Mouse (Mus musculus): Measurements from ENCODE around the gene Tnfrsf23. TPM values are rescaled to one million over a fixed set of nuclear protein-coding genes. Genes with fewer than 3 reads are reported as not detected.

The Tnfrsf23 gene
- 3.3 and 4.0 TPM in 2 replicates for total RNA-seq (2015; ENCODE audit: low replicate concordance)
- total RNA-seq (2017; ENCODE audit: low replicate concordance): 0.28 TPM in 1 of 2 replicates, not detected in the other

- peak; percentile 80 for ATAC-seq (replicated peaks; ENCODE audit: low FRiP score, poor library complexity, severe bottlenecking)
These were observed at the start of gene Tnfrsf23 for GRCm38 (mm10) chr7:143685359-143686067. TSS of gene Tnfrsf23 (minus strand) at chr7:143685872.

- ATAC-seq (replicated peaks; ENCODE audit: low FRiP score, poor library complexity, severe bottlenecking): no peak
These were observed 48.1 kb upstream of the Tnfrsf23 start for GRCm38 (mm10) chr7:143733746-143734145.

- ATAC-seq (replicated peaks; ENCODE audit: low FRiP score, poor library complexity, severe bottlenecking): no peak
These were observed 44.2 kb upstream of the Tnfrsf23 start for GRCm38 (mm10) chr7:143729886-143730285.

- ATAC-seq (replicated peaks; ENCODE audit: low FRiP score, poor library complexity, severe bottlenecking): no peak
These were observed 40.7 kb upstream of the Tnfrsf23 start for GRCm38 (mm10) chr7:143726396-143726795.

- no peak for ATAC-seq (replicated peaks; ENCODE audit: low FRiP score, poor library complexity, severe bottlenecking)
These were observed 38.2 kb upstream of the Tnfrsf23 start for GRCm38 (mm10) chr7:143723841-143724240.

- no peak for ATAC-seq (replicated peaks; ENCODE audit: low FRiP score, poor library complexity, severe bottlenecking)
These were observed 37.0 kb upstream of the Tnfrsf23 start for GRCm38 (mm10) chr7:143722646-143723045.

GRCm38 (mm10) chr7:143717811-143718210 lies 32.1 kb upstream of the Tnfrsf23 start:
- ATAC-seq (replicated peaks; ENCODE audit: low FRiP score, poor library complexity, severe bottlenecking): no peak

- no peak for ATAC-seq (replicated peaks; ENCODE audit: low FRiP score, poor library complexity, severe bottlenecking)
These were observed 27.7 kb upstream of the Tnfrsf23 start for GRCm38 (mm10) chr7:143713421-143713820.

GRCm38 (mm10) chr7:143712771-143713348 lies 27.2 kb upstream of the Tnfrsf23 start:
- no peak for ATAC-seq (replicated peaks; ENCODE audit: low FRiP score, poor library complexity, severe bottlenecking)

GRCm38 (mm10) chr7:143712023-143712422 lies 26.4 kb upstream of the Tnfrsf23 start:
- ATAC-seq (replicated peaks; ENCODE audit: low FRiP score, poor library complexity, severe bottlenecking): no peak

GRCm38 (mm10) chr7:143711381-143711780 lies 25.7 kb upstream of the Tnfrsf23 start:
- no peak for ATAC-seq (replicated peaks; ENCODE audit: low FRiP score, poor library complexity, severe bottlenecking)

GRCm38 (mm10) chr7:143709395-143709794 lies 23.7 kb upstream of the Tnfrsf23 start:
- ATAC-seq (replicated peaks; ENCODE audit: low FRiP score, poor library complexity, severe bottlenecking): no peak

GRCm38 (mm10) chr7:143706697-143707438 lies 21.2 kb upstream of the Tnfrsf23 start:
- peak; percentile 62 for ATAC-seq (replicated peaks; ENCODE audit: low FRiP score, poor library complexity, severe bottlenecking)

- ATAC-seq (replicated peaks; ENCODE audit: low FRiP score, poor library complexity, severe bottlenecking): no peak
These were observed 10.5 kb upstream of the Tnfrsf23 start for GRCm38 (mm10) chr7:143696140-143696539.

GRCm38 (mm10) chr7:143694550-143694949 lies 8.9 kb upstream of the Tnfrsf23 start:
- no peak for ATAC-seq (replicated peaks; ENCODE audit: low FRiP score, poor library complexity, severe bottlenecking)

GRCm38 (mm10) chr7:143692746-143693510 lies 7.3 kb upstream of the Tnfrsf23 start:
- ATAC-seq (replicated peaks; ENCODE audit: low FRiP score, poor library complexity, severe bottlenecking): no peak

GRCm38 (mm10) chr7:143691909-143692308 lies 6.2 kb upstream of the Tnfrsf23 start:
- ATAC-seq (replicated peaks; ENCODE audit: low FRiP score, poor library complexity, severe bottlenecking): no peak

- ATAC-seq (replicated peaks; ENCODE audit: low FRiP score, poor library complexity, severe bottlenecking): no peak
These were observed 5.5 kb upstream of the Tnfrsf23 start for GRCm38 (mm10) chr7:143691181-143691580.

- no peak for ATAC-seq (replicated peaks; ENCODE audit: low FRiP score, poor library complexity, severe bottlenecking)
These were observed 4.3 kb upstream of the Tnfrsf23 start for GRCm38 (mm10) chr7:143689946-143690345.

GRCm38 (mm10) chr7:143689481-143689880 lies 3.8 kb upstream of the Tnfrsf23 start:
- no peak for ATAC-seq (replicated peaks; ENCODE audit: low FRiP score, poor library complexity, severe bottlenecking)
